Mouse (Mus musculus): ENCODE data around the gene Bmp7. TPM values are rescaled to one million over a fixed set of nuclear protein-coding genes. Genes with fewer than 3 reads are reported as not detected.

Bmp7 gene
- polyA plus RNA-seq, 1 experiment from 2014 or later = 2.7 TPM

DNA sequence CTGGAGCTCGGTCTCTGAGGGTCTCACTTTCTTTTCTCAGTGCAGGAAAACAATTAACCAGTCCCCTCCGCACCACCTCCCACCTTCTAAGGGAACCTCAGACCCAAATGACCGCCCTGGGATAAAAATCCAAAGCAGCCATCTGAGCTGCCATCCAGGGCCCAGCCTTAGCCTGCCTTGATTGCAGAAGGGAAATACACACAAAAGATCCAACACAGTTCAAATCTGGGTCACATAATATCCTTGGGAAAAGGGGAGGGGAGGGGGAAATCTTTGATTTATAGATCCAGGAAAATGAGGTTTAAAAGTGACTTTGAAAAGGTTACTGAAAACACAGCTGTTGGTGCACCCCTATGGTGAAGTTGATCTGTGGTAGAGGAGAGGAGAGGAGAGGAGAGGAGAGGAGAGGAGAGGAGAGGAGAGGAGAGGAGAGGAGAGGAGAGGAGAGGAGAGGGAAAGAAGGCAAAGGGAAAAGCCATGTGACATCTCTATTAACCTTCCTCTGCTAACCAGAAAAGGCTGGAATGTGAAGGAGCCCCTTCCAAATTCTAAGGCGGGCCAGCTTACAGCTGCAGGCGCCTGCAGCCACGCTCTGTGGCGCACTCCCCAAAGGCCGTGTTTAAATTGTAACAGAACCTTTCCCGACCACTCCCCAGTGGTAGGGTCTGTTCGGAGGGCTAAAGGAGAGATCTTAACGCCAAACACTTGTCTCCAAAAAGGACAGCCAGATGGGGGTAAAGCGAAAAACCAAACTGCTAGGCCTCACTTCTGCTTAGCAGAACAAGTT is 4.2 kb downstream of the Bmp7 start:
- Histone ChIP-seq H3K9ac (ENCODE audit: low read depth, low read length) (no peak overlapping the region), H3K27ac (ENCODE audit: low read length) (no peak overlapping the region), H3K9me3 (replicated peaks; ENCODE audit: control insufficient read depth, low read length) (no peaks in the 10 kb centered on the region), H3K36me3 (ENCODE audit: control insufficient read depth, insufficient read depth) (no peaks in the 10 kb centered on the region), H3K4me1 (ENCODE audit: control insufficient read depth, low read depth, low read length) (peaks cover 7% of the 10 kb centered on the region), H3K27me3 (ENCODE audit: control insufficient read depth, insufficient read depth, low read depth, low read length) (peaks cover 79% of the 10 kb centered on the region), H3K4me2 (ENCODE audit: low read depth, low read length) (no peak overlapping the region), H3K4me3 (ENCODE audit: low read depth, low read length) (no peak overlapping the region)
- 40% methylated on average over 12 of the region's 12 CpGs for WGBS (ENCODE audit: insufficient replicate concordance)
- ATAC-seq (ENCODE audit: low read depth) = no peak

- Histone ChIP-seq H3K9me3 (replicated peaks; ENCODE audit: control insufficient read depth, low read length) (no peaks in the 10 kb centered on the region), H3K4me1 (ENCODE audit: control insufficient read depth, low read depth, low read length) (peaks cover 7% of the 10 kb centered on the region), H3K36me3 (ENCODE audit: control insufficient read depth, insufficient read depth) (no peaks in the 10 kb centered on the region), H3K4me2 (ENCODE audit: low read depth, low read length) (peak overlapping the region; percentile 25; the same call in 1 of the 2 replicates), H3K27me3 (ENCODE audit: control insufficient read depth, insufficient read depth, low read depth, low read length) (peaks cover 71% of the 10 kb centered on the region), H3K9ac (ENCODE audit: low read depth, low read length) (no peak overlapping the region), H3K27ac (ENCODE audit: low read length) (no peak overlapping the region), H3K4me3 (ENCODE audit: low read depth, low read length) (no peak overlapping the region)
- WGBS (ENCODE audit: insufficient replicate concordance) = 18% methylated on average over 30 of the region's 30 CpGs
- ATAC-seq (ENCODE audit: low read depth) = no peak
Observed at GRCm38 (mm10) chr2:172934891-172935740, 5.0 kb downstream of the Bmp7 start.

DNA sequence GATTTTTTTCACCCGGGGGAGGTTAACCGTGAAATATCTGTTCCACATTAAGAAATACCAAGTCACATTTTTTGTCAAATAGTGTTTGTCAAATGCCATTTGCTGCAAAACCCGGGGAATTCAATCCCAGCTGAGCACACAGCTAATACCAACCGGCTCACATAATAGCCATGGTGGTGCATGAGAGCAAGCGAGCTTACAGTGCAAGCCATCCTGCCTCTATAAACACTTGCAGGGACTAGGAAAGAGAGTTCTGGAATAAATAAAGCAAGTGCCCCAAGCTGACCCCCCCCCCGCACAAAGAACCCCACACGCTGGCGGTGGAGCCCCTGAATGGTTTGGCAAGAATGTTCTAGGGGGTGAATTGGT is 5.7 kb downstream of the Bmp7 start:
- H3K36me3 ChIP-seq (ENCODE audit: control insufficient read depth, insufficient read depth) = no peaks in the 10 kb centered on the region
- no peak overlapping the region for H3K4me2 ChIP-seq (ENCODE audit: low read depth, low read length)
- no peak overlapping the region for H3K27ac ChIP-seq (ENCODE audit: low read length)
- no peak overlapping the region for H3K9ac ChIP-seq (ENCODE audit: low read depth, low read length)
- peaks cover 64% of the 10 kb centered on the region for H3K27me3 ChIP-seq (ENCODE audit: control insufficient read depth, insufficient read depth, low read depth, low read length)
- no peak for ATAC-seq (ENCODE audit: low read depth)
- no peaks in the 10 kb centered on the region for H3K9me3 ChIP-seq (replicated peaks; ENCODE audit: control insufficient read depth, low read length)
- 10% methylated on average over 8 of the region's 8 CpGs for WGBS (ENCODE audit: insufficient replicate concordance)
- no peak overlapping the region for H3K4me3 ChIP-seq (ENCODE audit: low read depth, low read length)
- peaks cover 7% of the 10 kb centered on the region for H3K4me1 ChIP-seq (ENCODE audit: control insufficient read depth, low read depth, low read length)

- 7% methylated on average over 34 of the region's 34 CpGs for WGBS (ENCODE audit: insufficient replicate concordance)
- no peak overlapping the region for H3K27ac ChIP-seq (ENCODE audit: low read length)
- peaks cover 7% of the 10 kb centered on the region for H3K4me1 ChIP-seq (ENCODE audit: control insufficient read depth, low read depth, low read length)
- H3K4me3 ChIP-seq (ENCODE audit: low read depth, low read length) = no peak overlapping the region
- no peak for ATAC-seq (ENCODE audit: low read depth)
- no peaks in the 10 kb centered on the region for H3K9me3 ChIP-seq (replicated peaks; ENCODE audit: control insufficient read depth, low read length)
- H3K27me3 ChIP-seq (ENCODE audit: control insufficient read depth, insufficient read depth, low read depth, low read length) = peaks cover 58% of the 10 kb centered on the region
- H3K9ac ChIP-seq (ENCODE audit: low read depth, low read length) = no peak overlapping the region
- no peaks in the 10 kb centered on the region for H3K36me3 ChIP-seq (ENCODE audit: control insufficient read depth, insufficient read depth)
- H3K4me2 ChIP-seq (ENCODE audit: low read depth, low read length) = no peak overlapping the region
Observed at GRCm38 (mm10) chr2:172933631-172934419, 6.3 kb downstream of the Bmp7 start.

DNA sequence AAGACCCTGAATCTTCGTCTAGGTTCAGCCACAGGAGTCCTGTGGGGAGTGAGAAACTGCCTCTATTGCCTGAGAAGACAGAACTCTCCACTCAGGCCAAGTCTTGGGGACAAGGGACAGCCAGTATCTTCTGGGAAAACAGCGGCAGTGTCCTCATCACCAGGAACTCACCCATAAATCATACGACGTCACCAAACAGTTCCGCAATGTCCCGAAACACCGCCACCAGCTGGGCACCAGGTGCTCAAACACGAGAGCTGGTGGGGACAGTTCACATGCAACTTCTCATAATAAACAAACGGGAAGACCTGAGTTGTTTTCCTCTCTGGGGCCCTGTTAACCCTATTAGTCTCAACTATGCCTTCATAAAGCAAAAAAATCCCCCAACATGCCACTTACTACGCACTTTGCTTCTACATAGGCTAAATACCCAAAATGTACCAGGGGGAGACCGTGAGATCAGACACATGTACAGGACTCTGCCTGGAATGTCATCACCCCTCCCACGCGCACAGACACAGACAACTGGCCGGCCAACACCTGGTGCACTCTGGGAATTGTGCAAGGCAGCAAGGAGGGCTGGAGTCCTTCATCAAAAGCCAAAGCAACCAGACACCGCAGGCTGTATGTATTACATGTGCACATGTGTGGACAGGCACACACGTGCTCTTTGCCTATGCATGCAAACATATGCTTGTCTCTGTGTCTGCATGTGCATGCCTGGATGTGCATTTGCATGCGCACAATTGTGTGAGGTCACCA is 8.8 kb downstream of the Bmp7 start:
- H3K4me3 ChIP-seq (ENCODE audit: low read depth, low read length) = no peak overlapping the region
- H3K4me1 ChIP-seq (ENCODE audit: control insufficient read depth, low read depth, low read length) = peaks cover 7% of the 10 kb centered on the region
- no peak overlapping the region for H3K9ac ChIP-seq (ENCODE audit: low read depth, low read length)
- no peak overlapping the region for H3K27ac ChIP-seq (ENCODE audit: low read length)
- no peaks in the 10 kb centered on the region for H3K9me3 ChIP-seq (replicated peaks; ENCODE audit: control insufficient read depth, low read length)
- 58% methylated on average over 17 of the region's 17 CpGs for WGBS (ENCODE audit: insufficient replicate concordance)
- H3K27me3 ChIP-seq (ENCODE audit: control insufficient read depth, insufficient read depth, low read depth, low read length) = peaks cover 35% of the 10 kb centered on the region
- no peak overlapping the region for H3K4me2 ChIP-seq (ENCODE audit: low read depth, low read length)
- no peak for ATAC-seq (ENCODE audit: low read depth)
- H3K36me3 ChIP-seq (ENCODE audit: control insufficient read depth, insufficient read depth) = no peaks in the 10 kb centered on the region

GRCm38 (mm10) chr2:172929905-172930436 is 10.2 kb downstream of the Bmp7 start:
- H3K9ac ChIP-seq (ENCODE audit: low read depth, low read length) = no peak overlapping the region
- ATAC-seq (ENCODE audit: low read depth) = no peak
- H3K9me3 ChIP-seq (replicated peaks; ENCODE audit: control insufficient read depth, low read length) = no peaks in the 10 kb centered on the region
- no peaks in the 10 kb centered on the region for H3K36me3 ChIP-seq (ENCODE audit: control insufficient read depth, insufficient read depth)
- H3K27ac ChIP-seq (ENCODE audit: low read length) = no peak overlapping the region
- H3K4me1 ChIP-seq (ENCODE audit: control insufficient read depth, low read depth, low read length) = peaks cover 4% of the 10 kb centered on the region
- 66% methylated on average over 14 of the region's 14 CpGs for WGBS (ENCODE audit: insufficient replicate concordance)
- H3K27me3 ChIP-seq (ENCODE audit: control insufficient read depth, insufficient read depth, low read depth, low read length) = peaks cover 23% of the 10 kb centered on the region
- no peak overlapping the region for H3K4me3 ChIP-seq (ENCODE audit: low read depth, low read length)
- no peak overlapping the region for H3K4me2 ChIP-seq (ENCODE audit: low read depth, low read length)

- Histone ChIP-seq H3K4me3 (ENCODE audit: low read depth, low read length) (no peak overlapping the region), H3K9me3 (replicated peaks; ENCODE audit: control insufficient read depth, low read length) (no peaks in the 10 kb centered on the region), H3K9ac (ENCODE audit: low read depth, low read length) (no peak overlapping the region), H3K4me1 (ENCODE audit: control insufficient read depth, low read depth, low read length) (no peaks in the 10 kb centered on the region), H3K27ac (ENCODE audit: low read length) (no peak overlapping the region), H3K4me2 (ENCODE audit: low read depth, low read length) (no peak overlapping the region), H3K36me3 (ENCODE audit: control insufficient read depth, insufficient read depth) (no peaks in the 10 kb centered on the region), H3K27me3 (ENCODE audit: control insufficient read depth, insufficient read depth, low read depth, low read length) (no peaks in the 10 kb centered on the region)
- ATAC-seq (ENCODE audit: low read depth) = no peak
- 29% methylated on average over 5 of the region's 5 CpGs for WGBS (ENCODE audit: insufficient replicate concordance)
Observed at GRCm38 (mm10) chr2:172927643-172928042, 12.5 kb downstream of the Bmp7 start.

- H3K4me3 ChIP-seq (ENCODE audit: low read depth, low read length) = no peak overlapping the region
- ATAC-seq (ENCODE audit: low read depth) = no peak
- 51% methylated on average over 4 of the region's 4 CpGs for WGBS (ENCODE audit: insufficient replicate concordance)
- no peaks in the 10 kb centered on the region for H3K9me3 ChIP-seq (replicated peaks; ENCODE audit: control insufficient read depth, low read length)
- H3K27me3 ChIP-seq (ENCODE audit: control insufficient read depth, insufficient read depth, low read depth, low read length) = no peaks in the 10 kb centered on the region
- H3K4me1 ChIP-seq (ENCODE audit: control insufficient read depth, low read depth, low read length) = no peaks in the 10 kb centered on the region
- no peak overlapping the region for H3K4me2 ChIP-seq (ENCODE audit: low read depth, low read length)
- no peaks in the 10 kb centered on the region for H3K36me3 ChIP-seq (ENCODE audit: control insufficient read depth, insufficient read depth)
- no peak overlapping the region for H3K27ac ChIP-seq (ENCODE audit: low read length)
- no peak overlapping the region for H3K9ac ChIP-seq (ENCODE audit: low read depth, low read length)
Observed at GRCm38 (mm10) chr2:172926311-172926710, 13.8 kb downstream of the Bmp7 start.
